Mouse (Mus musculus) stomach, embryonic 14.5 days (tissue): Measurements from ENCODE around the gene Cdc37. TPM values are rescaled to one million over a fixed set of nuclear protein-coding genes. Genes with fewer than 3 reads are reported as not detected.

Source experiments
- ATAC-seq: fragments of 200-750 bp; cut with Nextera tagmentation; 2 replicates; pipeline ENCODE4 v1.8.0; 2017; ENCODE audit warnings: low read depth, moderate TSS enrichment; ENCODE audit not compliant: insufficient number of reproducible peaks, insufficient read depth, low FRiP score
- H3K27ac ChIP-seq: fragments of 300-500 bp; sonication (generic); 2 replicates; pipeline ENCODE4 v1.5.1; 2014; ENCODE audit warnings: mild to moderate bottlenecking, low read length, moderate library complexity, mixed read lengths
- H3K27me3 ChIP-seq: fragments of 300-500 bp; sonication (generic); 2 replicates; pipeline ENCODE4 v1.6.1; 2014; ENCODE audit warnings: low read length, control low read depth, mixed read lengths; ENCODE audit not compliant: control insufficient read depth, insufficient read depth
- H3K36me3 ChIP-seq: fragments of 300-500 bp; sonication (generic); 2 replicates; pipeline ENCODE4 v1.6.1; 2014; ENCODE audit warnings: mild to moderate bottlenecking, control low read depth, low read length, moderate library complexity, mixed read lengths; ENCODE audit not compliant: control insufficient read depth, insufficient read depth
- H3K4me1 ChIP-seq: fragments of 300-500 bp; sonication (generic); 2 replicates; pipeline ENCODE4 v1.6.1; 2014; ENCODE audit warnings: low read length, control low read depth, mixed read lengths; ENCODE audit not compliant: control insufficient read depth, insufficient read depth
- H3K4me2 ChIP-seq: fragments of 300-500 bp; sonication (generic); replicated peaks from 2 replicates; pipeline ENCODE4 v1.6.1; 2014; ENCODE audit warnings: low read depth, low read length, control low read depth
- H3K4me3 ChIP-seq: fragments of 300-500 bp; sonication (generic); 2 replicates; pipeline ENCODE4 v1.5.1; 2014; ENCODE audit warnings: low read depth, low read length, control low read depth
- H3K9ac ChIP-seq: fragments of 300-500 bp; sonication (generic); replicated peaks from 2 replicates; pipeline ENCODE4 v1.6.1; 2014; ENCODE audit warnings: low read depth, mild to moderate bottlenecking, control low read depth, low read length, moderate library complexity, mixed read lengths
- H3K9me3 ChIP-seq: fragments of 300-500 bp; sonication (generic); 2 replicates; pipeline ENCODE4 v1.6.1; 2016; ENCODE audit warnings: low read depth, low read length, control low read depth; ENCODE audit not compliant: control insufficient read depth
- whole genome bisulfite sequencing: fragments of 180-500 bp; shearing (Covaris S2); extraction: QIAGEN DNeasy Blood & Tissue Kit; methylation state at CpG from one replicate; pipeline ENCODE4 v1.1.7; 2014; 5-methylcytosine and 5-hydroxymethylcytosine counted together
- polyA plus RNA-seq: library from polyadenylated mRNA; unstranded; fragments of >200 nt; fragmentation: Nextera tagmentation; extraction: Ambion mirVana; gene quantifications from 2 replicates; pipeline ENCODE4 v1.2.1, GENCODE M21; 2014

Cdc37 gene
- polyA plus RNA-seq, 1 experiment from 2014 or later = 283 TPM

DNA sequence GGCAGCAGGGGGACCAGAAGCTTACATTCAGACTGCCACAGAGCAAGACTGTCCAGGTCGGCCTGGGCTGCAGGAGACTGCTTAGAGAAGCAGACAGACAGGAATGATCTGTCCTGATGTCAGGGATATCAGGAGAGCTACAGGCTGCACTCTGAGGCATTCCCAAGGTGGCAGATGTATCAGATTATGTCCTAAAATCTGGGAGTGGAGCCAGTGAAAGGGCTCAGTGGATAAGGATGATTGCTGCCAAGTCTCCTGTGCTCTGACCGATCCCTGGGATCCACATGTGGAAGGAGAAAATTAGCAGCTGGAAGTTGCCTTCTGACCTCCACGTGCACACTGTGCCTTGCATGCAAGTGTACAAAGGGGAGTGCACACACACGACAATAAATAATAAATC is 30.6 kb upstream of the Cdc37 start:
- Histone ChIP-seq H3K4me3 (no peak overlapping the region), H3K4me1 (peaks cover 7% of the 10 kb centered on the region; the same call in 1 of the 2 replicates), H3K4me2 (no peak overlapping the region), H3K9ac (no peak overlapping the region), H3K9me3 (no peaks in the 10 kb centered on the region), H3K27ac (no peak overlapping the region), H3K36me3 (no peaks in the 10 kb centered on the region), H3K27me3 (no peaks in the 10 kb centered on the region)
- ATAC-seq = no peak
- 55% methylated on average over 4 of the region's 4 CpGs for WGBS

DNA sequence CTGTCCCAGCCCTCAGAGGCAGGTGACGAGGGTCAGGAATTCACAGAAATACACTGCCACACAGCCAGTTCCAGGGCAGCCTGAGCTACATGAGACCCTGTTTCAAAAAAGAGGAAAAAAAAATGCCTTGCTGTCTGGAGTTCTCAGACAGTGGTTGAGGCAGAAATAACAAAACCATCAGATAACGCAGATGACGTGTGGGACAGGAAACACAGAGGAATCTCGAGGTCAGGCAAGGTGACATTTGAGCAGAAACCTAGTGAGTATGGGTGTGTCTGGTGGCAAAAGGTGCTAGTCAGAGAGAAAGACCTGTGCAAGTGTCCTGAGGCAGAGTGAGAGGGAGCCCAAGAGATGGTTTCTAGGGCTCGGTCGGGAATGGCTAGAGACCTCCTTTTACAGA is 22.6 kb upstream of the Cdc37 start:
- no peak overlapping the region for H3K27ac ChIP-seq
- WGBS = 64% methylated on average over 6 of the region's 6 CpGs
- H3K9me3 ChIP-seq = no peaks in the 10 kb centered on the region
- no peak overlapping the region for H3K9ac ChIP-seq
- H3K27me3 ChIP-seq = no peaks in the 10 kb centered on the region; the same call in 1 of the 2 replicates
- H3K4me3 ChIP-seq = no peak overlapping the region
- H3K4me2 ChIP-seq = no peak overlapping the region
- no peak for ATAC-seq
- no peaks in the 10 kb centered on the region for H3K36me3 ChIP-seq
- H3K4me1 ChIP-seq = peaks cover 8% of the 10 kb centered on the region

DNA sequence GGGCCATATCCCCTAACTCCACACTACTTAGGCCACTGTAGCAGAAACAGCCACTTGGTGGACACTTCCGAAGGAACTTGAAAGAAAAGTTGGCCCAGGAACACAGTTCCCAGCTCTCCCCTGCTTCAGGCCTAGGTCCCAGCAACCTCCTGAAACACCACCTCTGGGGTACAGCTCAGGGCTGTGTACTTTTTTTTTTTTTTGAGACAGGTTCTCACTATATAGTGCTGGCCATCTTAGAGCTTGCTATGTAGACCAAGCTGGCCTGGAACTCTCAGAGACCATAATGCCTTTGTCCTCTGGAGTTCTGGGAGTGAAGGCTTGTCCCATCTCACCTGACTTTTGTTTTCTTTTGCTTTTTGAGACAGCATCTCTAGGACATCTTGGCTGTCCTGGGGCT is 19.4 kb upstream of the Cdc37 start:
- H3K4me2 ChIP-seq = no peak overlapping the region
- H3K4me1 ChIP-seq = peaks cover 21% of the 10 kb centered on the region
- no peaks in the 10 kb centered on the region for H3K36me3 ChIP-seq
- WGBS = 26% methylated on average over 1 of the region's 1 CpGs
- peaks cover 26% of the 10 kb centered on the region for H3K27me3 ChIP-seq
- no peak for ATAC-seq
- H3K9me3 ChIP-seq = no peaks in the 10 kb centered on the region
- no peak overlapping the region for H3K9ac ChIP-seq
- H3K27ac ChIP-seq = no peak overlapping the region
- H3K4me3 ChIP-seq = no peak overlapping the region

DNA sequence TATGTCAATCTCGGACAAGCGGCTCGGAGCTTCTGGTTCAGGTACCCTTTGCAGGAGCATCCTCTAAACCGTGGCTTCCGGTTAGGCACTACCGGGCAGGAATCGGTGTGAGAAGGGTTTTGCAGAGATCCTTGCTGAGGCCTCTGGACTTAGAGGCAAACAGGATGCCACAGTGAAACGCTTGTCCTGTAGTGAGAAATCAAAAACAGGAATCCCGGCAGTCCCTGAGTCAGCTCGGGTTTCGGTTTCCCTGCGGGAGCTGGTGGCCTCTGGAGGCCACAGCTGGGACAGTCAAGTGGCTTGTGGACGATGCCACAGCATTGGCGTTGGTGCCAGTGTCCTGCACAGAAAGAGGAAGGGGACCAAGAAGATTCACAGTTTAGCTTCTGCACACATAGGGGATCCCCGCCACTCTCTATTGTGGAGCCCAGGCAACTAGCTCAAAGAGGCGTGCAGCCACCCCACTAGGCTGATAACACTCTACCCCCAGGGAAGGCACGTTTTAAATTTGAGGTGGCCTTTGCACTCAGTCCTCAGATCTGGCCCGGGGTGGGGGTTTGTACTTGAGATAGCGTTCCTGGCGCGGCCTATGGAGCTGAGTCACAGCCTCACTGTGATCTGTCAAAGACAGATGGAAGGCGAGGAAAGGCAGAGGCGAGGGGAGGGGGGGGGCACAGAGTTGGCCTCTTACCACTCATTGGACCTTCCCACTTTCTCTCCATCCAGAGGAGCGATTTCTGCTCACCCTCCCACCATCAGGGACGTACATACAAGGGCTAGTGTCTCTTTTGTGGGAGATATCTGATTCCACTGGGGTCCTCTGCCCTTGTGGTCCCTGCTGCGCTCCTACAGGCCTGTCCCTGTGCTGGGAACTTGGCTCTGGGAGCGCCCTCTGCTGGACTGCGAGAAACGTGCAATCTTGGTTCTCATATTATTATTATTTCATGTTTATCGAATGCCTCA is 18.7 kb upstream of the Cdc37 start:
- peaks cover 21% of the 10 kb centered on the region for H3K4me1 ChIP-seq
- no peak overlapping the region for H3K4me3 ChIP-seq
- ATAC-seq = peak; percentile 54; the same call in 1 of the 2 replicates
- peak overlapping the region; percentile 5; the same call in 1 of the 2 replicates for H3K4me2 ChIP-seq
- peak overlapping the region; percentile 55; the same call in 1 of the 2 replicates for H3K27ac ChIP-seq
- no peaks in the 10 kb centered on the region for H3K36me3 ChIP-seq
- H3K9ac ChIP-seq = no peak overlapping the region
- H3K27me3 ChIP-seq = peaks cover 26% of the 10 kb centered on the region
- 14% methylated on average over 30 of the region's 30 CpGs for WGBS
- no peaks in the 10 kb centered on the region for H3K9me3 ChIP-seq

DNA sequence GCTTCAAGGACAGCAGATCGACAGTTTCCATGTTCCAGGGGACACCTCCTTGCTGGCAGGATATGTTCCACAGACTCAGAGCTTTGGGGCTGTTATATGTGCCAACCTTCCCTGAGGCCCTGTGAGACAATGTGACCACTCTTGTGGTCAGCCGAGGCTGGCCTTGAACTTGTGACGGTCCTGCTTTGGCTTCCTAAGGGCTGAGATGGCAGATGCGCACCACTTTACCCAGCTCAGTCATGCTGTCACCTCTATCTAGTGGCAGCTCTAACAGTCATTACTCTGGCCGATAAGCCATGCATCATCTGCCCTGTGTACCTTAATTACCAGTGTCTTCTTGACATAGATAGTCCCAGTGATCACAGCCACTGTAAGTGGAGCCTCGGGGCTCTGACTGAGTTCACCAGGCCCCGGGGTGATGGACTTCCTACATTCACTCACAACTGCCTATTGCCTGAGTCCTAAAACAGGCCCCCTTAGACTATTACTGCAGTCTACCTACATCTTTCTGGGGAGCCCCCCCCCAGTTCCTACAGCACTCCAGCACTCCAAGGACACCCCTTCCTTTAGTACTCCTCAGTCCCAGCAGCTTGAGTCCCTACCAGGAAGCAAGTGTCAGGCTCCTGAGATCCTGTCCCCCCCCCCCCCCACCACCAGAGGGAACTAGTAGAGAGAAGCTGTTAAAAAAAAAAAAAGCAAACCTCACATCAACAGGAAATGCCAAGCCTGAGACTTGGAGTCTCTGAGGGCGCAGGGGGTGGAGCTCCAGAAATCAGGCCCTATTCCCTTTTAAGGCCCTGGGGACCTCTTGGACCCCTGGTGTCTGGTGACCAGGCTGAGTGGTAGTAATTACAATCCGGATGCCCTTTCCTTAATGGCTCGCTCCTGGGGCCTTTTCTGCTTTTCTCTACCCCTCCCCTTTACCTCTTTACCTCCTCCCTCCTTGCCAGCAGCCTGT is 17.6 kb upstream of the Cdc37 start:
- WGBS = 65% methylated on average over 10 of the region's 10 CpGs

DNA sequence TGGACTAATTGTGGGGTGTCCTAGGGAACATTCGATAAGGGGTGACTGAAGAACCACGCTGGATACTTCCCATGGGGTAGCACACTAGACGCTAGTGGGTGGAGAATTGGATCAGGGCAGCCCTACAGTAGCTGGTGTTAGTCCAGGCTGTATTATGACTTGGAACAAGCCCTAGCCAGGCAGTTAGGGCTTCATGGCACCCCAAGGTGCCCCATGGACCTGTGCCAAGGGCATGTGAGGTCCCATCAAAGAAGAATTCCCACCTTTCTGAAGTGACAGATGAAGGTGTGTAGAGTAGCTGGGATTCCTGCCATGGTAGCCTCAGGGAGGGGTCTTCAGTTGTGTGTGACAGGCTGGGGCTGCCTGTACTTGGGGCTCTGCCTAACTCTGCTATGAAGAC is 16.7 kb upstream of the Cdc37 start:
- Histone ChIP-seq H3K9me3 (no peaks in the 10 kb centered on the region), H3K36me3 (no peaks in the 10 kb centered on the region), H3K9ac (no peak overlapping the region), H3K27me3 (peaks cover 32% of the 10 kb centered on the region), H3K4me1 (peaks cover 25% of the 10 kb centered on the region), H3K4me2 (peak overlapping the region; percentile 95), H3K4me3 (peak overlapping the region; percentile 46), H3K27ac (no peak overlapping the region)
- 36% methylated on average over 3 of the region's 3 CpGs for WGBS
- ATAC-seq = no peak

More for the DNA sequence above, 17.6 kb upstream of the Cdc37 start:
- Histone ChIP-seq H3K9me3 (no peaks in the 10 kb centered on the region), H3K9ac (no peak overlapping the region), H3K36me3 (no peaks in the 10 kb centered on the region), H3K4me1 (peaks cover 21% of the 10 kb centered on the region), H3K4me3 (no peak overlapping the region), H3K27me3 (peaks cover 31% of the 10 kb centered on the region), H3K27ac (peak overlapping the region; percentile 55; the same call in 1 of the 2 replicates), H3K4me2 (peak overlapping the region; percentile 16)
- no peak for ATAC-seq

DNA sequence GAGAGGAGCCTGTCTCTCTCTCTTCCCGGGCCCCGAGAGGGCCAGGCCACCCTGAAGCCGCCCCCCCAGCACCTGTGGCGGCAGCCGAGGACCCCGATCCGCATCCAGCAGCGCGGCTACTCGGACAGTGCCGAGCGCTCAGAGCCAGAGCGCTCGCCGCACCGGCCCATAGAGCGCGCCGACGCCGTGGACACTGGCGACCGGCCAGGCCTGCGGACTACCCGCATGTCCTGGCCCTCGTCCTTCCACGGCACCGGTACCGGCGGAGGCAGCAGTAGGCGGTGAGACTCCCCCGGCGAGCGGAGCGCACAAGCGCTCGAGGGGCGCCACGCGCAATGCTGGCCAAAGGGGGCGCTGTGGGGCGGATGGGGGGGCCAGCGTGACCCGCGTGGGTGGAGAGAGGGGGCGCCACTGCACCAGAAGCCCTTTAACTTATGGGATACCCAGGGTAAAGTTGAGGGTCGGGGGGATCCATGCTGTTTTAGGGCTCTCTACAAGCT is 16.2 kb upstream of the Cdc37 start:
- H3K27me3 ChIP-seq = peaks cover 32% of the 10 kb centered on the region
- H3K4me1 ChIP-seq = peaks cover 26% of the 10 kb centered on the region
- 1% methylated on average over 46 of the region's 47 CpGs for WGBS
- peak overlapping the region; percentile 95 for H3K4me2 ChIP-seq
- peak overlapping the region; percentile 46 for H3K4me3 ChIP-seq
- H3K36me3 ChIP-seq = no peaks in the 10 kb centered on the region
- H3K9ac ChIP-seq = peak overlapping the region; percentile 30; the same call in 1 of the 2 replicates
- H3K9me3 ChIP-seq = no peaks in the 10 kb centered on the region
- ATAC-seq = no peak
- no peak overlapping the region for H3K27ac ChIP-seq
